Mouse (Mus musculus): Measurements from ENCODE around the gene Grid2. TPM values are rescaled to one million over a fixed set of nuclear protein-coding genes. Genes with fewer than 3 reads are reported as not detected.
"Not testable (repeated sequence)": the region's sequence is repeated elsewhere in the genome, so short reads cannot be mapped to it uniquely, and the experiment has no call there.

Grid2 gene
- polyA plus RNA-seq, 1 experiment, result not detected

DNA sequence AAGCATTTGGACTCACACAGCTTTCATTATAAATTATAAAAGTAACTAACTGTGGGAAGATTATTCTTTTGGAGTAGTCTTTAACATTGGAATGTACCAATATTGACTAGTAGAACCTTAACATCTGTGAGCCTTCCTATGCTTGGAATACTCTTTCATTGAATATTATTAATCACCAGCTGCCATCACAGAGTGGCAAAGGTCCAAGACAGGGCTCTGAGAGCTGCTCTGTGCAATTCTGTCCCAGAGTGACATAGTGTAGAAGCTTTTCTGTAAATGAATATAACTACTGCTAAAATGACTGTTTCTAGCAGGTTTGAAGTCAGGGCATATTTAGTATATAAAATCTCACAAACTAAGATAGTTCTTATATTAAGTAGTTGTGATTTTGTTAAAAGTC, 277.2 kb downstream of the Grid2 start:
- no peak for TF ChIP-seq GATA1 (IDR thresholded peaks at IDR 0.05; ENCODE audit: low read length)
- TF ChIP-seq TAL1 (IDR thresholded peaks at IDR 0.05; ENCODE audit: low read length), result no peak
- no peaks in the 10 kb centered on the region for H3K9me3 ChIP-seq (ENCODE audit: control insufficient read depth, low read length)
- H3K36me3 ChIP-seq (ENCODE audit: control insufficient read depth), result no peaks in the 10 kb centered on the region
- H3K4me3 ChIP-seq (replicated peaks), result no peak overlapping the region
- H3K4me1 ChIP-seq (ENCODE audit: control insufficient read depth), result no peaks in the 10 kb centered on the region
- no peaks in the 10 kb centered on the region for H3K27me3 ChIP-seq (ENCODE audit: control insufficient read depth)

- Histone ChIP-seq H3K4me3 (replicated peaks) (no peak overlapping the region), H3K9me3 (ENCODE audit: control insufficient read depth, low read length) (no peaks in the 10 kb centered on the region), H3K36me3 (ENCODE audit: control insufficient read depth) (no peaks in the 10 kb centered on the region), H3K27me3 (ENCODE audit: control insufficient read depth) (no peaks in the 10 kb centered on the region), H3K4me1 (ENCODE audit: control insufficient read depth) (no peaks in the 10 kb centered on the region)
- TF ChIP-seq TAL1 (IDR thresholded peaks at IDR 0.05; ENCODE audit: low read length) (no peak), GATA1 (IDR thresholded peaks at IDR 0.05; ENCODE audit: low read length) (no peak)
Observed at GRCm38 (mm10) chr6:63547741-63548140, 292.1 kb downstream of the Grid2 start.

GRCm38 (mm10) chr6:63568741-63569140, 313.1 kb downstream of the Grid2 start:
- not testable (repeated sequence) for H3K4me1 ChIP-seq (ENCODE audit: control insufficient read depth); H3K36me3 ChIP-seq (ENCODE audit: control insufficient read depth); H3K4me3 ChIP-seq (replicated peaks); H3K9me3 ChIP-seq (ENCODE audit: control insufficient read depth, low read length); H3K27me3 ChIP-seq (ENCODE audit: control insufficient read depth)

GRCm38 (mm10) chr6:63590681-63591080, 335.0 kb downstream of the Grid2 start:
- TF ChIP-seq GATA1 (IDR thresholded peaks at IDR 0.05; ENCODE audit: low read length), result no peak
- no peak for TF ChIP-seq TAL1 (IDR thresholded peaks at IDR 0.05; ENCODE audit: low read length)
- no peaks in the 10 kb centered on the region for H3K4me1 ChIP-seq (ENCODE audit: control insufficient read depth)
- H3K36me3 ChIP-seq (ENCODE audit: control insufficient read depth), result no peaks in the 10 kb centered on the region
- no peaks in the 10 kb centered on the region for H3K9me3 ChIP-seq (ENCODE audit: control insufficient read depth, low read length)
- no peak overlapping the region for H3K4me3 ChIP-seq (replicated peaks)
- H3K27me3 ChIP-seq (ENCODE audit: control insufficient read depth), result no peaks in the 10 kb centered on the region

GRCm38 (mm10) chr6:63609570-63609969, 353.9 kb downstream of the Grid2 start:
- no peaks in the 10 kb centered on the region for H3K36me3 ChIP-seq (ENCODE audit: control insufficient read depth)
- no peak for TF ChIP-seq TAL1 (IDR thresholded peaks at IDR 0.05; ENCODE audit: low read length)
- no peak for TF ChIP-seq GATA1 (IDR thresholded peaks at IDR 0.05; ENCODE audit: low read length)

GRCm38 (mm10) chr6:63635970-63636369, 380.3 kb downstream of the Grid2 start:
- TF ChIP-seq GATA1 (IDR thresholded peaks at IDR 0.05; ENCODE audit: low read length) (no peak), TAL1 (IDR thresholded peaks at IDR 0.05; ENCODE audit: low read length) (no peak)
- no peaks in the 10 kb centered on the region for H3K9me3 ChIP-seq (ENCODE audit: control insufficient read depth, low read length)
- no peaks in the 10 kb centered on the region for H3K27me3 ChIP-seq (ENCODE audit: control insufficient read depth)
- H3K4me1 ChIP-seq (ENCODE audit: control insufficient read depth), result no peaks in the 10 kb centered on the region
- no peak overlapping the region for H3K4me3 ChIP-seq (replicated peaks)
- no peaks in the 10 kb centered on the region for H3K36me3 ChIP-seq (ENCODE audit: control insufficient read depth)

More at GRCm38 (mm10) chr6:63609570-63609969, 353.9 kb downstream of the Grid2 start:
- Histone ChIP-seq H3K4me1 (ENCODE audit: control insufficient read depth) (no peaks in the 10 kb centered on the region), H3K4me3 (replicated peaks) (no peak overlapping the region), H3K27me3 (ENCODE audit: control insufficient read depth) (no peaks in the 10 kb centered on the region), H3K9me3 (ENCODE audit: control insufficient read depth, low read length) (no peaks in the 10 kb centered on the region)

- Histone ChIP-seq H3K4me1 (ENCODE audit: control insufficient read depth) (no peaks in the 10 kb centered on the region), H3K36me3 (ENCODE audit: control insufficient read depth) (no peaks in the 10 kb centered on the region), H3K9me3 (ENCODE audit: control insufficient read depth, low read length) (no peaks in the 10 kb centered on the region), H3K4me3 (replicated peaks) (no peak overlapping the region), H3K27me3 (ENCODE audit: control insufficient read depth) (no peaks in the 10 kb centered on the region)
- no peak for TF ChIP-seq GATA1 (IDR thresholded peaks at IDR 0.05; ENCODE audit: low read length)
- TF ChIP-seq TAL1 (IDR thresholded peaks at IDR 0.05; ENCODE audit: low read length), result no peak
Observed at GRCm38 (mm10) chr6:63659423-63659822, 403.7 kb downstream of the Grid2 start.

- TF ChIP-seq GATA1 (IDR thresholded peaks at IDR 0.05; ENCODE audit: low read length) (no peak), TAL1 (IDR thresholded peaks at IDR 0.05; ENCODE audit: low read length) (no peak)
- Histone ChIP-seq H3K4me3 (replicated peaks) (no peak overlapping the region), H3K9me3 (ENCODE audit: control insufficient read depth, low read length) (no peaks in the 10 kb centered on the region), H3K4me1 (ENCODE audit: control insufficient read depth) (no peaks in the 10 kb centered on the region), H3K27me3 (ENCODE audit: control insufficient read depth) (no peaks in the 10 kb centered on the region), H3K36me3 (ENCODE audit: control insufficient read depth) (no peaks in the 10 kb centered on the region)
Observed at GRCm38 (mm10) chr6:63685689-63686088, 430.0 kb downstream of the Grid2 start.

DNA sequence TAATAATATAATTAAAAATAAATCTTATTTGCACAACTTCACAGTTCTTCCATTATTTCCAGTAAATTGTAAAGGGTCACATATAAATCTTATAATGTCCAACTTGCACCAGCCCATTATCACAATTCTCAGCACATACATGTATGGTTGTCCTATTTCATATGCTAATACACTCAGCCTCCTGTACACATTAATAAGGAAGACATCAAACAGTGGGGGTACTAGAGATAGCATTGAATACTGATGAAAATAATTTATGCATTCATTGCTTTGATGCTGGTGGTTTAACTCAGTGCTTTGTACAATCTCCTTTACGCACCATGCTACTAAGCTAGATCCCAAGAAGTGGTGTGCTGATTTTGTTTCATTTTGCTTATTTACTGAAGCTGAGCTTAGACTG, 446.0 kb downstream of the Grid2 start:
- TF ChIP-seq GATA1 (IDR thresholded peaks at IDR 0.05; ENCODE audit: low read length) (no peak), TAL1 (IDR thresholded peaks at IDR 0.05; ENCODE audit: low read length) (no peak)
- H3K27me3 ChIP-seq (ENCODE audit: control insufficient read depth), result no peaks in the 10 kb centered on the region
- H3K4me3 ChIP-seq (replicated peaks), result no peak overlapping the region
- no peaks in the 10 kb centered on the region for H3K36me3 ChIP-seq (ENCODE audit: control insufficient read depth)
- no peaks in the 10 kb centered on the region for H3K4me1 ChIP-seq (ENCODE audit: control insufficient read depth)
- H3K9me3 ChIP-seq (ENCODE audit: control insufficient read depth, low read length), result no peaks in the 10 kb centered on the region

GRCm38 (mm10) chr6:63733740-63734139, 478.1 kb downstream of the Grid2 start:
- Histone ChIP-seq H3K4me1 (ENCODE audit: control insufficient read depth) (no peaks in the 10 kb centered on the region), H3K27me3 (ENCODE audit: control insufficient read depth) (no peaks in the 10 kb centered on the region), H3K4me3 (replicated peaks) (no peak overlapping the region), H3K9me3 (ENCODE audit: control insufficient read depth, low read length) (no peaks in the 10 kb centered on the region), H3K36me3 (ENCODE audit: control insufficient read depth) (no peaks in the 10 kb centered on the region)
- TF ChIP-seq TAL1 (IDR thresholded peaks at IDR 0.05; ENCODE audit: low read length), result no peak
- TF ChIP-seq GATA1 (IDR thresholded peaks at IDR 0.05; ENCODE audit: low read length), result no peak

All from erythroblast, embryonic 14.5 days (primary cell).